Mouse (Mus musculus) CH12.LX (cell line): ENCODE data around the gene Kif22. TPM values are rescaled to one million over a fixed set of nuclear protein-coding genes. Genes with fewer than 3 reads are reported as not detected.

Source experiments
- DNase-seq: peaks from one replicate; pipeline ENCODE4 v3.0.0-alpha.2; 2013; ENCODE audit errors: extremely low read depth
- H3K27ac ChIP-seq: 2 replicates; pipeline ENCODE4 v1.5.1; 2012; ENCODE audit warnings: low read depth, mild to moderate bottlenecking, control low read depth, moderate library complexity; ENCODE audit not compliant: insufficient read depth
- H3K27me3 ChIP-seq: replicated peaks from 2 replicates; pipeline ENCODE3; 2012; ENCODE audit warnings: inconsistent platforms
- H3K36me3 ChIP-seq, 2 experiments: replicated peaks in 1 of 2; 2 replicates each; pipeline versions ENCODE3 to v1.6.1; 2012; ENCODE audit warnings: inconsistent platforms in 1 of 2, low read length in 1 of 2, mild to moderate bottlenecking in 1 of 2, mixed read lengths in 1 of 2, moderate library complexity in 1 of 2; ENCODE audit not compliant: control insufficient read depth in 1 of 2, insufficient read depth in 1 of 2
- H3K4me1 ChIP-seq, 2 experiments: 2 replicates each; pipeline ENCODE4 v1.6.1; 2012; ENCODE audit warnings: inconsistent platforms in 1 of 2, moderate library complexity in 1 of 2; ENCODE audit not compliant: insufficient read depth in 2 of 2, control insufficient read depth in 1 of 2
- H3K4me2 ChIP-seq: 2 replicates; pipeline ENCODE4 v1.6.1; 2012; ENCODE audit warnings: low read depth, mild to moderate bottlenecking, control low read depth; ENCODE audit not compliant: poor library complexity, insufficient read depth, severe bottlenecking
- H3K4me3 ChIP-seq, 3 experiments: fragments of 150-350 bp in 1 of 3; sonication (generic) in 1 of 3; replicated peaks in 1 of 3; 2 replicates each; pipeline versions ENCODE3 to v1.5.1; 2011 to 2012; ENCODE audit warnings: low read depth in 2 of 3, low read length in 2 of 3, mild to moderate bottlenecking in 2 of 3, moderate library complexity in 2 of 3, control low read depth in 1 of 3, improper control_type of control experiment in 1 of 3, inconsistent platforms in 1 of 3, mixed read lengths in 1 of 3; ENCODE audit not compliant: poor library complexity in 1 of 3
- H3K79me2 ChIP-seq: replicated peaks from 2 replicates; pipeline ENCODE4 v1.6.1; 2012; ENCODE audit warnings: mild to moderate bottlenecking, moderate library complexity; ENCODE audit not compliant: control insufficient read depth, poor library complexity, insufficient read depth, severe bottlenecking; ENCODE audit errors: extremely low read depth
- H3K9ac ChIP-seq: 2 replicates; pipeline ENCODE4 v1.6.1; 2012; ENCODE audit warnings: low read depth, mild to moderate bottlenecking, control low read depth, moderate library complexity; ENCODE audit not compliant: insufficient read depth
- H3K9me3 ChIP-seq: replicated peaks from 2 replicates; pipeline ENCODE3; 2012; ENCODE audit warnings: low read length, inconsistent platforms, mixed read lengths
- BHLHE40 ChIP-seq: IDR thresholded peaks from 2 replicates; pipeline ENCODE4 v1.6.1; 2011; ENCODE audit warnings: mild to moderate bottlenecking, low read depth, low read length, improper control_type of control experiment
- E2F4 ChIP-seq: IDR thresholded peaks from 2 replicates; pipeline ENCODE4 v1.6.1; 2011; ENCODE audit warnings: low read depth, low read length, improper control_type of control experiment; ENCODE audit not compliant: insufficient replicate concordance
- EP300 ChIP-seq: IDR thresholded peaks from 2 replicates; pipeline ENCODE4 v1.6.1; 2011; ENCODE audit warnings: low read length, improper control_type of control experiment
- ETS1 ChIP-seq: conservative IDR thresholded peaks from 2 replicates; pipeline ENCODE4 v1.6.1; 2012; ENCODE audit warnings: low read depth, mild to moderate bottlenecking, inconsistent platforms, low read length, improper control_type of control experiment, moderate library complexity
- JUN ChIP-seq: IDR thresholded peaks from 2 replicates; pipeline ENCODE4 v1.6.1; 2011; ENCODE audit warnings: low read depth, mild to moderate bottlenecking, low read length, improper control_type of control experiment, moderate library complexity; ENCODE audit not compliant: insufficient read depth
- KAT2A ChIP-seq: IDR thresholded peaks from 2 replicates; pipeline ENCODE4 v1.6.1; 2012; ENCODE audit warnings: low read length, improper control_type of control experiment, inconsistent platforms; ENCODE audit not compliant: insufficient replicate concordance
- MXI1 ChIP-seq: IDR thresholded peaks from 2 replicates; pipeline ENCODE4 v1.6.1; 2011; ENCODE audit warnings: mild to moderate bottlenecking, low read depth, low read length, improper control_type of control experiment
- POLR2A ChIP-seq: IDR thresholded peaks from 2 replicates; pipeline ENCODE4 v1.6.1; 2011; ENCODE audit warnings: low read depth, mild to moderate bottlenecking, improper control_type of control experiment, low read length
- POLR2AphosphoS2 ChIP-seq: IDR thresholded peaks from 2 replicates; pipeline ENCODE4 v1.6.1; 2011; ENCODE audit warnings: low read depth, low read length, improper control_type of control experiment
- TCF12 ChIP-seq: IDR thresholded peaks from 2 replicates; pipeline ENCODE4 v1.6.1; 2014; ENCODE audit warnings: low read depth, mild to moderate bottlenecking, inconsistent platforms, low read length, improper control_type of control experiment
- UBTF ChIP-seq: IDR thresholded peaks from 2 replicates; pipeline ENCODE4 v1.6.1; 2012; ENCODE audit warnings: low read depth, mild to moderate bottlenecking, inconsistent platforms, low read length, improper control_type of control experiment, moderate library complexity
- ZKSCAN1 ChIP-seq: IDR thresholded peaks from 2 replicates; pipeline ENCODE4 v1.6.1; 2012; ENCODE audit warnings: low read depth, inconsistent platforms, low read length, improper control_type of control experiment, borderline replicate concordance
- ZNF384 ChIP-seq: IDR thresholded peaks from 2 replicates; pipeline ENCODE4 v1.6.1; 2012; ENCODE audit warnings: low read depth, low read length, improper control_type of control experiment, inconsistent platforms
- dilution Hi-C: fragments of 300-500 bp; cut with MboI; formaldehyde crosslinking; loops from 2 replicates; pipeline ENCODE4 v1.14.3; 2020; ENCODE audit warnings: low sequenced_read_pairs; ENCODE audit not compliant: extremely low pct_unique_long_range_greater_than_20kb, extremely low pct_ligation_motif_present
- in situ Hi-C: fragments of 300-500 bp; cut with MboI; formaldehyde crosslinking; loops from 3 replicates; pipeline ENCODE4 v1.14.3; 2019; ENCODE audit warnings: low sequenced_read_pairs, low pct_ligation_motif_present, low pct_unique_long_range_greater_than_20kb, mixed read lengths
- polyA plus RNA-seq: library from polyadenylated mRNA; unstranded; fragments of >175 nt; gene quantifications from 2 replicates; pipeline ENCODE4 v1.2.1, GENCODE M21; 2012; ENCODE audit warnings: low read depth; ENCODE audit not compliant: insufficient read length
- total RNA-seq, 2 experiments: library from RNA; depleted of rRNA; stranded (reverse); fragments of 300-350 nt in 1 of 2; fragments of >200 nt in 1 of 2; gene quantifications; 2 replicates each; pipeline ENCODE4 v1.2.3; 2012 to 2014

Kif22 gene
- total and polyA plus RNA-seq, 3 experiments = 54.2 to 86.2 (median 58.1) TPM

GRCm38 (mm10) chr7:127021563-127022527 lies 20.4 kb downstream of the Kif22 start:
- Histone ChIP-seq H3K9me3 (no peaks in the 10 kb centered on the region), H3K27me3 (no peaks in the 10 kb centered on the region), H3K36me3 (peaks cover 20 to 59% of the 10 kb centered on the region in 2 experiments), H3K4me3 (no peak overlapping the region), H3K79me2 (peaks cover 22% of the 10 kb centered on the region), H3K27ac (no peak overlapping the region), H3K9ac (no peak overlapping the region), H3K4me1 (peaks cover 19 to 63% of the 10 kb centered on the region in 2 experiments), H3K4me2 (no peak overlapping the region)
- dilution Hi-C loops = no loop called here
- in situ Hi-C loops = loop anchor here (5.0 kb wide), 1 partner anchor 135 kb away; no protein-coding TSS in a partner anchor
- DNase-seq = no peak
- TF ChIP-seq POLR2AphosphoS2 (peak; percentile 33), UBTF (no peak)

DNA sequence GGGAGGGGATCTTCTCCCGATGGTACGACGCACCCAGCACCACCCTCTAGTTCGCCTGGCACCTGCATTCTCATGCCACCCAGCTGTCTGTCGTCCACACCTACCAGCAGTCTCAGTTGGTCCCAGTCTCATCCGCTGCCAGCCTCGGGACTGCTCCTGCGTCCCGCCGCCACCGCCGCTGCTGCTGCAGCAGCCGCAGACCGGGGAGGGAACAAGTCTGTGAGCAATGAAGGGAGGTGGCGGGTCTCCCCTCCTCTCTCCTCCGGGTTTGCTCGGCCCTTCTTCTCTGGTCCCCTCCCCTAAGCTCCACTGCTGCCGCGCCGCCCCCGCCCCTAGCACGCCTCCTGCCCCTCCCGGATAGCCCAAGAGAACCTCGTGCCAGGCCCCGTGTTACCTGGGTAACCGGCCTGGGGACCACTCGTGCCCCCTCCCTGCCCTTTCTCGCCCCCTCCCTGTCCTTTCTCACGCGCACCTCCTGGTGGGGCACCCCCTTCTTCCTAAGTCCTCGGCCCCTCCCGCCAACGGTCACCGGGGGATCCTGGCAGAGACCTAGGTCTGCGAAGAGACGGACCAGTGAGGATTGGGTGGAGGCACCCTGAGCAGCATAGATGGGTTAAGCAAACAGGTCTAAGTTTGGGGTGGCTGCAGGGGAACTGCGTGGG lies 21.2 kb downstream of the Kif22 start, which contains the start of the genes Gm42742 and Prrt2:
Gene Gm42742, minus strand, starts transcription at position 197 of the 662 bp plus-strand sequence.
Gene Prrt2, minus strand, starts transcription at position 311 of the 662 bp plus-strand sequence.
- H3K4me1 ChIP-seq = peaks cover 19 to 63% of the 10 kb centered on the region in 2 experiments
- peaks cover 22% of the 10 kb centered on the region for H3K79me2 ChIP-seq
- TF ChIP-seq POLR2AphosphoS2 (peak; percentile 84), POLR2A (peak; percentile 22), UBTF (no peak)
- TF ChIP-seq, all 38 proteins: peak for 2
- DNase-seq = no peak
- dilution Hi-C loops = no loop called here
- Histone ChIP-seq H3K9me3 (no peaks in the 10 kb centered on the region), H3K4me3 (no peak within 1 kb of the TSS), H3K9ac (no peak within 1 kb of the TSS), H3K4me2 (no peak within 1 kb of the TSS), H3K36me3 (peaks cover 20 to 59% of the 10 kb centered on the region in 2 experiments), H3K27me3 (no peaks in the 10 kb centered on the region), H3K27ac (no peak within 1 kb of the TSS)
- in situ Hi-C loops = loop anchor here (5.0 kb wide), 1 partner anchor 134 kb away; no protein-coding TSS in a partner anchor

GRCm38 (mm10) chr7:127020491-127020890 lies 21.8 kb downstream of the Kif22 start:
- dilution Hi-C loops (no loop called here), in situ Hi-C loops (loop anchor here (5.0 kb wide), 1 partner anchor 133 kb away; no protein-coding TSS in a partner anchor)
- H3K9ac ChIP-seq = no peak overlapping the region
- H3K27me3 ChIP-seq = no peaks in the 10 kb centered on the region
- DNase-seq = no peak
- H3K9me3 ChIP-seq = no peaks in the 10 kb centered on the region
- no peak overlapping the region for H3K4me3 ChIP-seq
- H3K4me1 ChIP-seq = peaks cover 21 to 67% of the 10 kb centered on the region in 2 experiments
- H3K36me3 ChIP-seq = peaks cover 20 to 63% of the 10 kb centered on the region in 2 experiments
- no peak overlapping the region for H3K27ac ChIP-seq
- no peak overlapping the region for H3K4me2 ChIP-seq
- no peak for TF ChIP-seq TCF12
- no peak for TF ChIP-seq JUN
- no peak for TF ChIP-seq EP300
- no peak for TF ChIP-seq UBTF
- TF ChIP-seq MXI1 = no peak
- no peak for TF ChIP-seq E2F4
- TF ChIP-seq BHLHE40 = no peak
- TF ChIP-seq POLR2A = no peak
- TF ChIP-seq KAT2A = no peak
- TF ChIP-seq ETS1 = no peak
- TF ChIP-seq ZNF384 = no peak
- TF ChIP-seq ZKSCAN1 = no peak
- H3K79me2 ChIP-seq = peaks cover 21% of the 10 kb centered on the region
